Mouse (Mus musculus): ENCODE results near the gene Faap20. TPM values are rescaled to one million over a fixed set of nuclear protein-coding genes. Genes with fewer than 3 reads are reported as not detected.

The Faap20 gene
- polyA plus RNA-seq, 1 experiment from 2014 or later, result 96.4 TPM

GRCm38 (mm10) chr4:155267047-155267543 lies 17.5 kb downstream of the Faap20 start:
- ATAC-seq (ENCODE audit: low FRiP score), result no peak
- Histone ChIP-seq H3K36me3 (replicated peaks) (peaks cover 4% of the 10 kb centered on the region; the same call in 1 of the 2 replicates), H3K4me3 (replicated peaks) (no peak overlapping the region), H3K9me3 (no peaks in the 10 kb centered on the region), H3K4me2 (no peak overlapping the region), H3K27me3 (no peaks in the 10 kb centered on the region), H3K9ac (no peak overlapping the region), H3K27ac (no peak overlapping the region), H3K4me1 (no peaks in the 10 kb centered on the region)
- 83% methylated on average over 7 of the region's 7 CpGs for WGBS

GRCm38 (mm10) chr4:155267639-155268175 lies 18.1 kb downstream of the Faap20 start:
- no peak overlapping the region for H3K9ac ChIP-seq
- H3K27ac ChIP-seq, result no peak overlapping the region
- ATAC-seq (ENCODE audit: low FRiP score), result no peak
- H3K9me3 ChIP-seq, result no peaks in the 10 kb centered on the region
- H3K27me3 ChIP-seq, result no peaks in the 10 kb centered on the region
- H3K4me1 ChIP-seq, result no peaks in the 10 kb centered on the region
- WGBS, result 76% methylated on average over 12 of the region's 12 CpGs
- H3K36me3 ChIP-seq (replicated peaks), result peaks cover 4% of the 10 kb centered on the region; the same call in 1 of the 2 replicates
- H3K4me3 ChIP-seq (replicated peaks), result no peak overlapping the region
- no peak overlapping the region for H3K4me2 ChIP-seq

- no peaks in the 10 kb centered on the region for H3K27me3 ChIP-seq
- no peak overlapping the region for H3K4me2 ChIP-seq
- 49% methylated on average over 5 of the region's 5 CpGs for WGBS
- no peaks in the 10 kb centered on the region for H3K4me1 ChIP-seq
- H3K27ac ChIP-seq, result no peak overlapping the region
- peaks cover 4% of the 10 kb centered on the region; the same call in 1 of the 2 replicates for H3K36me3 ChIP-seq (replicated peaks)
- ATAC-seq (ENCODE audit: low FRiP score), result no peak
- H3K9ac ChIP-seq, result no peak overlapping the region
- no peak overlapping the region for H3K4me3 ChIP-seq (replicated peaks)
- no peaks in the 10 kb centered on the region for H3K9me3 ChIP-seq
Observed at GRCm38 (mm10) chr4:155268382-155268781, 18.8 kb downstream of the Faap20 start.

- WGBS, result 67% methylated on average over 5 of the region's 5 CpGs
- no peak overlapping the region for H3K4me2 ChIP-seq
Observed at GRCm38 (mm10) chr4:155274451-155274850, 24.8 kb downstream of the Faap20 start.

GRCm38 (mm10) chr4:155274851-155275250 lies 25.2 kb downstream of the Faap20 start:
- Histone ChIP-seq H3K27ac (no peak overlapping the region), H3K27me3 (no peaks in the 10 kb centered on the region), H3K9ac (no peak overlapping the region), H3K4me2 (no peak overlapping the region), H3K4me1 (peaks cover 7% of the 10 kb centered on the region; the same call in 1 of the 2 replicates), H3K36me3 (replicated peaks) (0 out of 2 replicates have a peak, but pooled peaks cover 4% of the 10 kb centered on the region), H3K4me3 (replicated peaks) (no peak overlapping the region), H3K9me3 (no peaks in the 10 kb centered on the region)
- ATAC-seq (ENCODE audit: low FRiP score), result no peak
- 61% methylated on average over 3 of the region's 3 CpGs for whole genome bisulfite sequencing

More at GRCm38 (mm10) chr4:155274451-155274850, 24.8 kb downstream of the Faap20 start:
- ATAC-seq (ENCODE audit: low FRiP score), result no peak
- no peaks in the 10 kb centered on the region for H3K27me3 ChIP-seq
- no peak overlapping the region for H3K27ac ChIP-seq
- no peak overlapping the region for H3K4me3 ChIP-seq (replicated peaks)
- H3K4me1 ChIP-seq, result peaks cover 7% of the 10 kb centered on the region; the same call in 1 of the 2 replicates
- 0 out of 2 replicates have a peak, but pooled peaks cover 4% of the 10 kb centered on the region for H3K36me3 ChIP-seq (replicated peaks)
- H3K9me3 ChIP-seq, result no peaks in the 10 kb centered on the region
- H3K9ac ChIP-seq, result no peak overlapping the region

- no peak overlapping the region for H3K9ac ChIP-seq
- H3K4me3 ChIP-seq (replicated peaks), result no peak overlapping the region
- H3K4me1 ChIP-seq, result peaks cover 25% of the 10 kb centered on the region
- H3K27me3 ChIP-seq, result no peaks in the 10 kb centered on the region
- ATAC-seq (ENCODE audit: low FRiP score), result no peak; the same call in 1 of the 2 replicates
- 0 out of 2 replicates have a peak overlapping the region, but pooled peaks have one; percentile 65 for H3K27ac ChIP-seq
- no peak overlapping the region for H3K4me2 ChIP-seq
- WGBS, result 59% methylated on average over 6 of the region's 6 CpGs
- H3K9me3 ChIP-seq, result no peaks in the 10 kb centered on the region
- no peaks in the 10 kb centered on the region for H3K36me3 ChIP-seq (replicated peaks)
Observed at GRCm38 (mm10) chr4:155277963-155278362, 28.4 kb downstream of the Faap20 start.

- no peak overlapping the region for H3K27ac ChIP-seq
- no peak overlapping the region for H3K4me2 ChIP-seq
- H3K36me3 ChIP-seq (replicated peaks), result no peaks in the 10 kb centered on the region
- WGBS, result 83% methylated on average over 8 of the region's 8 CpGs
- H3K9ac ChIP-seq, result no peak overlapping the region
- peaks cover 28% of the 10 kb centered on the region for H3K4me1 ChIP-seq
- H3K27me3 ChIP-seq, result no peaks in the 10 kb centered on the region
- ATAC-seq (ENCODE audit: low FRiP score), result no peak
- H3K9me3 ChIP-seq, result no peaks in the 10 kb centered on the region
- no peak overlapping the region for H3K4me3 ChIP-seq (replicated peaks)
Observed at GRCm38 (mm10) chr4:155279054-155279453, 29.5 kb downstream of the Faap20 start.

- WGBS, result 83% methylated on average over 16 of the region's 16 CpGs
- H3K9me3 ChIP-seq, result no peaks in the 10 kb centered on the region
- H3K27me3 ChIP-seq, result no peaks in the 10 kb centered on the region; the same call in 1 of the 2 replicates
- no peak overlapping the region for H3K4me2 ChIP-seq
- no peaks in the 10 kb centered on the region for H3K36me3 ChIP-seq (replicated peaks)
- no peak; the same call in 1 of the 2 replicates for ATAC-seq (ENCODE audit: low FRiP score)
- H3K27ac ChIP-seq, result no peak overlapping the region
- H3K4me1 ChIP-seq, result peaks cover 28% of the 10 kb centered on the region
- H3K9ac ChIP-seq, result no peak overlapping the region
- no peak overlapping the region for H3K4me3 ChIP-seq (replicated peaks)
Observed at GRCm38 (mm10) chr4:155279926-155280767, 30.5 kb downstream of the Faap20 start.

GRCm38 (mm10) chr4:155280768-155281121 lies 31.1 kb downstream of the Faap20 start:
- Histone ChIP-seq H3K36me3 (replicated peaks) (no peaks in the 10 kb centered on the region), H3K9ac (no peak overlapping the region), H3K4me1 (peaks cover 28% of the 10 kb centered on the region), H3K27me3 (no peaks in the 10 kb centered on the region; the same call in 1 of the 2 replicates), H3K9me3 (no peaks in the 10 kb centered on the region), H3K27ac (no peak overlapping the region), H3K4me2 (no peak overlapping the region), H3K4me3 (replicated peaks) (no peak overlapping the region)
- 93% methylated on average over 1 of the region's 1 CpGs for WGBS
- ATAC-seq (ENCODE audit: low FRiP score), result no peak

- no peak overlapping the region for H3K4me2 ChIP-seq
- no peaks in the 10 kb centered on the region for H3K9me3 ChIP-seq
- no peaks in the 10 kb centered on the region for H3K36me3 ChIP-seq (replicated peaks)
- no peak overlapping the region for H3K4me3 ChIP-seq (replicated peaks)
- H3K27me3 ChIP-seq, result no peaks in the 10 kb centered on the region; the same call in 1 of the 2 replicates
- no peak for ATAC-seq (ENCODE audit: low FRiP score)
- H3K27ac ChIP-seq, result no peak overlapping the region
- H3K4me1 ChIP-seq, result peaks cover 28% of the 10 kb centered on the region
- H3K9ac ChIP-seq, result no peak overlapping the region
- WGBS, result 89% methylated on average over 2 of the region's 2 CpGs
Observed at GRCm38 (mm10) chr4:155281227-155281626, 31.6 kb downstream of the Faap20 start.

- WGBS, result 93% methylated on average over 8 of the region's 8 CpGs
- Histone ChIP-seq H3K36me3 (replicated peaks) (no peaks in the 10 kb centered on the region), H3K27ac (no peak overlapping the region), H3K27me3 (no peaks in the 10 kb centered on the region; the same call in 1 of the 2 replicates), H3K4me1 (peaks cover 28% of the 10 kb centered on the region), H3K9ac (no peak overlapping the region), H3K9me3 (no peaks in the 10 kb centered on the region), H3K4me3 (replicated peaks) (no peak overlapping the region), H3K4me2 (no peak overlapping the region)
- ATAC-seq (ENCODE audit: low FRiP score), result no peak
Observed at GRCm38 (mm10) chr4:155281652-155282051, 32.0 kb downstream of the Faap20 start.

GRCm38 (mm10) chr4:155282231-155282630 lies 32.6 kb downstream of the Faap20 start:
- Histone ChIP-seq H3K4me2 (no peak overlapping the region), H3K4me1 (peaks cover 28% of the 10 kb centered on the region), H3K27me3 (no peaks in the 10 kb centered on the region; the same call in 1 of the 2 replicates), H3K36me3 (replicated peaks) (no peaks in the 10 kb centered on the region), H3K9me3 (no peaks in the 10 kb centered on the region), H3K27ac (0 out of 2 replicates have a peak overlapping the region, but pooled peaks have one; percentile 13), H3K9ac (no peak overlapping the region), H3K4me3 (replicated peaks) (no peak overlapping the region)
- ATAC-seq (ENCODE audit: low FRiP score), result no peak
- WGBS, result 56% methylated on average over 6 of the region's 6 CpGs

Measured in forebrain, embryonic 12.5 days (tissue).